Mouse (Mus musculus) layer of hippocampus, postnatal 25 days (tissue): ENCODE measurements around the gene Prpf18. TPM values are rescaled to one million over a fixed set of nuclear protein-coding genes. Genes with fewer than 3 reads are reported as not detected.
"Not testable (repeated sequence)": the region's sequence is repeated elsewhere in the genome, so short reads cannot be mapped to it uniquely, and the experiment has no call there.

Experiments
- DNase-seq, 2 experiments: peaks; one replicate each; pipeline ENCODE4 v3.0.0; 2022; ENCODE audit warnings: mixed read lengths in 2 of 2, low spot score in 1 of 2; ENCODE audit errors: extremely low spot score in 1 of 2
- total RNA-seq, 2 experiments: library from RNA; stranded (reverse); gene quantifications; 2 replicates each; pipeline ENCODE4 v1.2.3; 2021

Prpf18 gene
- total RNA-seq: 10 to 100 TPM; 47.3 to 50.4 TPM

DNA sequence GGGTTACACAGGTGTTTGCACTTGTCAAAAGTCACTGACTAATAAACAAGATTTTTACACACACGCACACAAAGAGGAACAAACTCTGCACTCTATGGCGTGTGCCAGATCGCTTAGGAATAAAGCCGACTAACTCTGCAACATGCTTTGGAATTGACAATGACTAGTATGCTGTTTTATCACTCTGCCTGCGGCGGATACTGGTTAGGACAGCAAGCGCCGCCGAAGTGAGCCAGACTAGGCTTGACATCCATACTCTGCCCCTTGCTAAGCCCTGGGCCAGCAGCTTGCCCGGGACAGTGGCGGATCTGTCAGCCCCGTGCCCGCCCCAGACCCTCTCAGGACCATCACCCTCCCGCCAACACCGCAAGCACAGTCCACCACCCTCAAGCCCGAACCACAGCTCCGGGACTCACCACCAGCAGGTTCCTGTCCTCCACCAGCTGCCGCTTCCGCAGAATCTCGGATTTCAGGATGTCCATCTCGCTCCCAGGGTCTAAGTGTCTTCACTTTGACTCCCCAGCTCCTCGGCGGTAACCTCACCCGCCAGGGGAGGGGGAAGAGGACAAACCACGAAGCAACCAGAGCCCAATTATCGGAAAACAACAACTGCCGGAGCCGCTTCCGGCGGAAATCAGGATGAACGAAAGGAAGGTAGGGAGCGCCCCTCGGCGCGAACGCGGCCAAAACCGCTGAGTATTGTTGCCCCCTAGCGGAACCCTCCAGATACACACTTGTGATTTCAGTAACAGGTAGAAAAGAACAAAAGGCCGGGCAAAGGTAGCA is at the start of gene Prpf18:
Gene Prpf18 (minus strand): TSS at position 614 of the 786 bp plus-strand sequence.
- DNase-seq: peak; percentile 77 to 90

DNA sequence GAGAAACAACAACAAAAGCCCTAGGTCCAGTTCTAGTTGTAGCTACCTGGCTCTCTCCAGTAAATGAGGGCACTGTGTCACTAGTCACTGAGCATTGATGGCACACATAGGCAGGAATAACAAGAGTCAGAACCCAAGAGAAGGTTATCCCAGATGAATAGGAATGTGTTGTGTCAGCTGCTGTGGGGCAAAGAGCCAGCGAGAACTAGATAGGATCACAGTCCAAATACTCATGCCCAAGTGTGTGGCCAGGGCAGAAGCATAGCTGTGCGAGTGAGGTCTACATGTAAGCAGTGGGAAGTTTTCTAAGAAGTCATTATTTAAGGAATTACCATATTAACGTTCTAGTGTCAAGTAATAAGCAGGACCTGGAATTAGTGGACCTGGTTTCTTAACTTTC is 28.0 kb upstream of the Prpf18 start:
- no peak for DNase-seq

DNA sequence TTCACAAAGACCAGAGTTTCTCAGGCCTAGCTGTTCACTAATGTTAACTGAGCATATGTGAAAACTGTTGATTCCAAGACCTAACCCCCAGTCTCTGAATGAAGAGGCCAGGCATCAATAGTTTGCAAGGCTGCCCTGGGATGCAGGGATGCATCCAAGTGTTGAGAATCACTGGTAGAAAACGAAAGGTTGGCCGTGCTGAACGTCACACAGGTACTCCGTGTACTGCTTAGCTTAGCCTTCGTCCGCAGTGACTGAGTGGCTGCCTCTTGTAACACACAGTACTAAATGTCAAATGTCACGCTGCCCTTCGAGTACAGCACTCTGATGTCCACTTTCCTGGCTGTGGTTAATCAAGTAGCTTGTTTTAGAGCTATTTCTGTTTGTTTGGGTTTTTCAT is 19.7 kb upstream of the Prpf18 start:
- no peak for DNase-seq

DNA sequence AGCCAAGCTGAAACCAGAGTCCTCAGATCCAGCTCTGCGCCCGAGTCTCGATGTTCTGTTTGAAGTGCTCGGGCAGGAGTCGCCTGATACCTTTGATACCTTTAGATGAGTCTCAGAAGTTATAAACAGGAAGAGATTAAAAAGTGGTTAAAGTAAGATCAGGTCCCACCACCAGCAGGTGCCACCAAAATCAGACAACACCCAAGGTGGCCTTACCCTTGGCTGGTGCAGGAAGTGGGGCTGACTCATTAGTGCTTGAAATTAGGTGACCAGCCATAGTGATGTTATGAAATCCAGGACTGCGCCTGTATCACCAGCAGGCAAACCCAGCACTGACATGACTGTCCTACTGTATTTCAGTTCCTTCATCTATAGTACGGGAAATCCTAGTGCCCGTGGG is 17.8 kb upstream of the Prpf18 start:
- no peak for DNase-seq

DNA sequence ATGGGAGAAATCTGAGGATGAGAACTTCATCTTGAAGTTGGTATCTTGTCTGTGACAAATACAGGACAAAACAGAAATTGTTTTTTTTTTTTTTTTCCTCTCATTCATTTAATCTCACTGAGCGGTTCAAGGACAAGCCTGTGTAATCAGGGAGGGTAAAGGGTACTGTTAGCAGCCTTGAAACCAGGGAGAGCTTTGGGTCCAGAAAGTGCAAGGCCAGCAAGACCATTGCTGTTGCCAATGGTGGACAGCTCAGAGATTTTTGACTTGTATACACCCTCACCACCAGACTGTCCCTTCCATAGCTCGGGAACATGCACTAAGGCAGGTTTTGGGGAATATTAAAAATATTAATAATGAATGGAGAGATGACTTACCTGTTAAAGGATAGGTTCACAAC is 16.7 kb upstream of the Prpf18 start:
- DNase-seq: no peak

DNA sequence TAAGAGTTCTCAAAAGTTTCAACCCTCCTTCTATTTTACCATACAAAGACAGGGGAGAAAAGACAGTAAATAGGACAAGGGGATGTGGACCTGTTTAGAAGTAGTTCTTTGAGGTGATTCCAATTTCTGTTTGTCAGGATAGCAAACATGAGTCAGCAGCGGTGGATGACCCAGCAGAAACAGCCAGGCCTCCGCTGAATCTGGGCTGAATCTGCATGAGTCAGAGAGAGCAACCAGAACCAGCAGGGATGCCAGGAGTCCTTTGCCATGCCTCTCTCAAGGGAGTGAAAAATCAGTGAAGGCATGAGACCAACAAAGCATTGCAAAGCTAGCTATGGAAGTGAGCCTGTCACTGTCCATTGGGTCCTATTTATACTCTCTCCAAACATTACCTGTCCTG is 8.8 kb upstream of the Prpf18 start:
- DNase-seq: no peak

DNA sequence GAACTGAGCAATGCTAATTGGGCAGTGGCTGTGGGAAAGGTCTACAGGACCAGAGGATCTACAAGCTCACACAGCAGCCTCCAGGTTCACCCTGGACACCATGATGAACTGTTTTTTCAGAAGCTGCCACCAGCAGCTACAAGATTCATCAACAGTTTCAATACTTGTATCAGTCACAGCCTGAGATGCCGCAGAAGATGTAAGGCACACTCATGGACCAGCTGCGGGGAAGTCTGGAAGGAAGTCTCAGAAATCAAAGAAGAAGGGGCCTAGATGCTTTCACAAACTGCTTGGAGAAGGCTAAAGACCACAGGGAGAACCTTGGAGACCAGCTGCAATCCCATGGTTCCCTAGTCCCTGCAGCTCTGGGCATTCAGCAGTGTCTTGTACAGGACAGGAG is 2.3 kb downstream of the Prpf18 start:
- DNase-seq: no peak

DNA sequence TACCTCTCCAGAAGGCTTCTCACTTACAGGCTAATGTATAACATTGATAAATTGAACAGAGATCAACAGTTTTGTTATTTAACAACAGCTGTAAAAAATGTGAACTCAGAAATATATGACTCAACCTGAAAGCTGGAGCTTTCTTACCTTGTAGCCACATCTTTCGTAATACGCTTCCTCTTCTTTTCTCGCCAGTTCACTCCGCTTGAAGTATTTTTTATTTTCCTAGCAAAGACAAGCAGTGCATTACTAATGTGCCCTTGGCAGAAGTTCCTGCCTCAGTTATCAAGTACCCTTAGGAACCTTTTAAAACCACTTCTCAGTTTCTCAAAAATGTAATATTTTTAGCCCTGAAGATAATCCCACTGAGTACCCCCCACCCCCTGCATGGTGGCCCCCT is 3.8 kb downstream of the Prpf18 start:
- no peak for DNase-seq

DNA sequence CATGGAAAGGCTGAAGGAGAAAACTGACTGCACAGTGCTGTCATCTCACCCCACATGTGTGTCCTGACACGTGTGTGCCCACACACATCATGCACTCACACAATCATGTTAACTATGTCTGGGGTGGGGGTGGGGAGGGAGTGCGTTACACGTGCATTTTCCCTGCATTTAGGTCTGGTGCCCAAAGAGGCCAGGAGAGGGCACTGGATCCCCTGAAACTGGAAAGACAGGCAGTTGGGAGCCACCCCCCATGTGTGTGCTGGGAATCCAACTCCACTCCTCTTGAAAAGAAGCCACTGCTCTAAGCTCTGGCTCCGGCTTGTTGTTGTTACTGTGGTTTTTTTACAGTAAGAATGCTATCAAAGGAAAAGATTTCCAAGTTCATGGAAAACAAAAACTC is 6.8 kb downstream of the Prpf18 start:
- DNase-seq: no peak

DNA sequence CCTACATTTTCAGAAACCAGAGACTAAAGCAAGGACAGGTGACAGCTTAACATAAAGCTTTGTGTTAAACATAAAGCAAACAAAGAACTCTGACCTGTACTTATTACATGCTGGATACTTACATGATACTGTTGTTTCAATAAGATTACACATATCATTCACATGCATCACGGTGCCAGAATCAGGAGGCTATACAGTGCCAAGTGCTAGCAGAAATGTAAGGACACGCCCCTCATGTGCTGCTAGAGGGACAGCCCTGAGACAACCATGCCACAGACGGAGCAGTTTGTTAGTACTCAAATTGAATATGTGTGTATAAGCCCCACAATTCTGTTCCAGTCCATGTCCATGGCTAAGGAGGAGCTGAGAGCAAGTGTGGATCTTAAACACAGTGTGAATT is 13.7 kb downstream of the Prpf18 start:
- DNase-seq: no peak

DNA sequence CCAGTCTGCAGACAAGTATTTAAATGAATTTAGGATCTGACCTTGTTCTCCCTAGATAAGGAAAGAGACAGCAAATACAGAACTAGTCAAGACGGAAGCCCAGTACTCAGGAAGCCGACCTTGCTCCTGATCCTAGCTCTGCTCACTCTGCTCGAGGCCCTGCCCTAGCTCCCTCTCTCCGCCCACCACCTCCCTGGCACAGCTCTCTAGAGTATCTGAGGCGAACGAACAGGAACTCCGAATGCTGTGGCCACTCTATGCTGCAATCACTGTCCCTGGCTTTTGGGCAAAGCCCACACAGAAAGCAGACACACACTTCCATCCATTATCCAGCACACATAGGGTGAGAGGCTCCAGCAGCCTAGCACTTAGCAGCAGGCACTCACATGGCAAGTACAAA is 15.3 kb downstream of the Prpf18 start:
- no peak for DNase-seq

DNA sequence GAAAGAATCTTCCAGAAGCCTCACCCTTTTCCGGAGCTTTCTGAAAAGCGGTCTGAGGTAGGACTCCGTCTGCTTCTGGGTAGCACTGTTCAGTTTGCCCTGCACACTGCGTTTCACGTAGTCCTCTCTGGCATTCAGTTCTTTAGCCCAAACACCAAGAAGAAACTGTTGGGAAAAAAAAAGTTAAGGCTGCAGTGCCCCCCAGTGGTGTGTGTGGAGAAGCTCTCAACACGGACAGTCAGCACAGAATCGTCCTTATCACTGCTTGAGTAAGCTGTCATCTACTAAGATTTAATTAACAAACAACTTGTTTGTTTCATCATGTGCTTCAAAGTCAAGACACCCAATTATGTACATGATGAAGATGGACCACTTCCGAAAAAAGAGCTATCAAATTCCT is 16.1 kb downstream of the Prpf18 start:
- peak in 1 of 2 experiments; percentile 54 for DNase-seq

DNA sequence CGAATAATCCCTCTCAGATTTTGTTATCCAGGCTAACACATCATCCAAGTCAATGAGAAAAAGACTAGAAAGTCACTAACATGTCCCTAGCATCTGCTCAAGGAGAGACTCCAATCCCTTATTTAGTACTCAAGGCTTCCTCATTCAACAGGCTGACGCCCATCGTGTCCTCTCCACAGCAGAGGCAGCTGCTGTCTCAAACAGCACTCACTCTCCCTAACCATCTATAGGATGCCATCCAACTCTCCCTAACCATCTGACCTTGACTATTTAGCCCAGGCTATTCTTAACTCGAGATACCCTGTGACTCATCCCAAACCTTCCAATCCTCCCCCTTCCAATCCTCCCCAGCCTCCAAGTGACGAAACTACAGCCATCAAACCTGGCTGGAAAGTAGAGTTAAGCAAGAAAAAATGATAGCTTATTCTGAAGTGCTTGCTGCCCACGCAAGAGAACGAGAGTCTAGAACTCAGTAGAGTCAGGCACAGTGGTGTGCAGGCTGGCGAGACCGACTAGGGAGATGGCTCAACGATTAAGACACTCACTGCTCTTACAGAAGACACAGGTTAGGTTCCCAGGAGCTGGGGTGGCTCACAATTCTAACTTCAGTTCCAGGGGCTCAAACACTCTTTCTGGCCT is 21.6 kb downstream of the Prpf18 start:
- DNase-seq: no peak

DNA sequence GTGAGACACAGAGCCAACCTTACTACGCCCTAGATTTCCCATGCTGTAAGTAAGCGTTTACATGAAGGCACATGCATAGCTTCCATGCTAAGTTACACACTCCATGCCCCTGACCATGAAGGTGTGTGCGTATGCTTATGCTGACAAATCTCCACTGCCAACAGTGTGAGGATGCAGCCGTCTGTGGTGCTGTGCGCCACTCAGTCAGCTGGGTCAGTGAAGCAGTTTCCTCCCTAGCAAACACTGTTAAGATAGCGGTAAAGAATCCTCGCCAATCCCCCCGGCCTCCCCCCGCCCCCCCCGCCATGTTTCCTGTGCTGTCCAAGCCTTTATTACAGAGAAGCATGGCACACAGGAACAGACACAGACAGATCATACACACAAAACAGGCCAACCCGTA is 22.4 kb downstream of the Prpf18 start:
- no peak for DNase-seq

DNA sequence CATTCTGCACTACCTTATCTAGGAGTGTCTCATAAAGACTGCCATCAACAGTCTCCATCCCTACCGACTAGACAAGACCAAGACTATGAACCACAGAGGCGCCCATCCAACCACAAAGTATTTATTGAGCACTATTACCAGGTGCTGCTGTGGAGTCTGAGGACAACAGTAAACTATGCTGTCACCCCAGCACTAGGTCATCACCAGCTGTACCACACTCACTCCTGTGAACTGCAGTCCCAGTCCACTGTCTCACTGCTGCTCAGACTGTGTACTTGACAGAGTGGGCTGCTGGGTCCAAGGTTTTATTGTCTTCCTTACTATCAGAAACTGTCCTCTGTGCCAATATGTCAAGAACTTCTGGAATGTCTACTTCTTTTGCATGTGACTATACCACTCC is 23.0 kb downstream of the Prpf18 start:
- no peak for DNase-seq

DNA sequence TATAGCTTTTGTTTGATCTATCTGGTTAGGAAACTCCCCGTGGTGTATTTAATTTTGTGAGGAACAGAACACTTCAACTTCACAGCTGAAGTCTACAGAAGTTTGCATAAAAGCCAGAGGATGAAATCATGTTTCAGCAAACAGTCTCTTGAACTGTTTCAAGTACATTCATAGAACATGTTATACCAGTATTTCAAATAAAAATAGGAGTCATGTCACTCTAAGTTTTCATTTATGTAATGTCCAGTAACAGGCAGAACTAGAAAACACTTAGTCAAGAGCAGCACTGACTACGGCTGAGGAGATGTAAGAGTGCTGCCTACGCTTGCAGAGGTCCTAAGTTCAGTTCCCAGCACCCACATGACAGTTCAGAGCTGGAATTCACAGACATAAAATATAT is 25.0 kb downstream of the Prpf18 start:
- DNase-seq: no peak

DNA sequence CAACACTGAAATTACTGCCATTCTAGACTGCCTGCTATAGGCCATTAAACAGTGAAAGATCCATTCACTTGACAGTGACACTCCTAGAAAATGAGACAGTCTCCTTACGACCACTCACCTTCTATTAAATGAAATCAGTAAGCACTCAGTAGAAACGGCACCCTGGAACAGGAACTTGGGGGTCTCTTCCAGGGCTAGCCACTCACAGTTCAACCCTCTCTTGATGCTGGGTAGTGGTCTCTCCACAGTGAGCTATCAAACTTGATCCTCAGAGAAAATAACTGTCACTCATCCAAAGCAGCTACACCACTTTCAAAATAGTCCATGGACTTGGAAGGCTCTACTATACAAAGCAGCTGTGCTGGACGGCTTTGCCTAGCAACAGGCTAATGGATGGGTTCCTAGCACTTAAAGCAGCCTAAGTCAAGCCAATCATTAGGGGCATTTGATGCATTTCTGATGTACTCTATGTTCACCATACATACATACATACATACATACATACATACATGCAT is 30.4 kb downstream of the Prpf18 start:
- DNase-seq: no peak

DNA sequence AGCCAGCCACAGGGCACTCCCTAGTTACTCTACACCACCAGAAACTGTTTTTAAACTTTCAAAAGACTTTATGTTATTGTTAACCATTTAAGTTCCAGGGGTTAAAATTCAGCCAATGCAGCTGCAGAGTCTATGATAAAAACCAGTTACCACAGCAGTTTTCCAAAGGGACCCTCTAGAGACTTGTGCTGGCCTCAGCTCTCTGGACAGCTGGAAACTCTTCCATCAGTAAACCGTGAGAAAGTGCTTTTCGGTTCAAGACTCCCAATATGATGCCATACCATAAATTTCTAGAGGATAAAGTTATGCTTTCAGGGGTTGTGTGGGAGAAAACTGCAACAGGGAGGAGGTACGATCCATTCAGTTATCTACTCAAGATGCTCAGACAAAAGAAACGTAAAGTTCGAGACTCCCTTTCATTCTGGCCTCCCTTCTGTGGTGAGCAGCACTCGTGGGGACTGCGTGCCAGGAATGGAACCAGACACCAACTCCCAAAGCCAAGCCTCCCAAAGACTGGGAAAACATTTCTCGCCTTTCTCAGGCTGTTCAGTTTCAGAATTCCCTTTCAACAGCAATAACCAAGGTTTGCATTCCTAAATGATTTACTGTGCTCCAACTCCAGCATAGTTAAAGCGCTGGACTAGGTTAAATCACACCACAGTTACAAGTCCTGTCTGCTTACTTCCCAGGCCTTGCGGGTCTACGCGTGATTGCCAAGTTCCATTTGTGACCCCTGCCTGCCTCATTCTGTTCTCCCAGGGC is 31.1 kb downstream of the Prpf18 start:
- DNase-seq: no peak

DNA sequence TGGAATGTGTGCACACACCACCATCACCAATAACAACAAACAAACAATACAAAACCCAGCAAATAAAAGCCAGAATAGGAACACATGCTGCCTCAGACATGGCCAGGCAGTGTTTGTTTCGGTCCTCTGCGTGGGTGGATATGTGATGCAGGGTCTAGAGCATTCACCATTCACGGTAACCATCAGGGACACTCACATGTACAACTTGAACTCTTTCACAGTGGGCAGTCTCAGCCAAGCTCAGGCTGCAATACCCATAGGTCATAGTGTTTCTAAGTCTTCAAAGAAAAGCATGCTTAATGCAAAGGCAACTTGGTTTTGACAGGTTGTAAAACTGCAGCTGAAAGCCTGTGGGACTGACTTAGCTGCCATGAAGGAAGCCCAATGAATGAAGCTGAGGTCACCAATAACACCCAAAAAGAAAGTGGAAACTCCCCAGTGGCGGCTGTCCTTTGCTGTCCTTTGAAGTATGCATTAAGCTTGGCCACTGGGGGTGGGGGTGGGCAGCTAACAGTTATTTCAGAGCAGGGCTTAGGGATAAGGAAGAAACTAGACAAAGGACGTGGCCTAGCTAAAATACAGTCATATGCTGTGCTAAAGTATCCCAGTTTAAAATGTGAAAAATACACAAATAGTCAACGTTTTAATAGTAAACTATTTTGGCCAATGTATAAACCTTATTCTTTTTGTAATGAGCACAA is 31.9 kb downstream of the Prpf18 start:
- no peak for DNase-seq

DNA sequence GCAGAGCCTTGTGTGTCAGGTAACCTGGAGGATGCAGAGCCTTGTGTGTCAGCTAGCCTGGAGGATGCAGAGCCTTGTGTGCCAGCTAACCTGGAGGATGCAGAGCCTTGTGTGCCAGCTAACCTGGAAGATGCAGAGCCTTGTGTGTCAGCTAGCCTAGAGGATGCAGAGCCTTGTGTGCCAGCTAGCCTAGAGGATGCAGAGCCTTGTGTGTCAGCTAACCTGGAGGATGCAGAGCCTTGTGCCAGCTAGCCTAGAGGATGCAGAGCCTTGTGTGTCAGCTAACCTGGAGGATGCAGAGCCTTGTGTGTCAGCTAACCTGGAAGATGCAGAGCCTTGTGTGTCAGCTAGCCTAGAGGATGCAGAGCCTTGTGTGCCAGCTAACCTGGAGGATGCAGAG is 32.8 kb downstream of the Prpf18 start:
- not testable (repeated sequence) for DNase-seq

DNA sequence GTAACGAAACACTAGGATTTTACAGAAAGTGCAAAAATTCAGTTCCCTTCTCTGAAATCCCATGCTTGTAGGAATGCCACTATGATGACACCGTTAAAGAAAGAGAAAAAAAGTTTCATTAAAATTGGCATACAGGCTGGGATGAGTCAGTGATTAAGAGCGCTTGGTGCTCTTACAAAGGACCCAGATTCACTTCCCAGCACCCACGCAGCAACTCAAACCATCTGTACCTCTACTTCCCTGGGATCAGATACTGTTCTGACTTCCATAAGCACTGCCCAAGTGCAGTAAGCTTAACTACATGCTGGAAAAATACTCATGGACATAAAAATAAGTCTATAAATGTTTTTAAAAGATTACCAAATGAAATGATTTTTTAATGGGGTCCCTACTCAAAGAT is 34.9 kb downstream of the Prpf18 start:
- DNase-seq: no peak
